Mouse (Mus musculus) bone marrow macrophage, adult 2 months (primary cell): Measurements from ENCODE around the gene 2010300C02Rik.

Source experiments
- CTCF ChIP-seq: IDR thresholded peaks from 2 replicates; pipeline ENCODE4 v1.5.1; 2012; ENCODE audit warnings: low read depth, mild to moderate bottlenecking, low read length, moderate library complexity
- POLR2A ChIP-seq: IDR thresholded peaks from 2 replicates; pipeline ENCODE4 v1.6.1; 2012; ENCODE audit warnings: mild to moderate bottlenecking, low read depth, low read length, borderline replicate concordance

- TF ChIP-seq CTCF (no peak), POLR2A (no peak)
These were observed 6.5 kb upstream of the 2010300C02Rik start for GRCm38 (mm10) chr1:37726426-37726825.
